Mouse (Mus musculus) liver, embryonic 11.5 days (tissue): ENCODE data around the gene Naa80. TPM values are rescaled to one million over a fixed set of nuclear protein-coding genes. Genes with fewer than 3 reads are reported as not detected.
A peak's percentile ranks its signal among the peaks of the same experiment; 100 is the strongest.

Experiments used
- ATAC-seq: fragments of 200-750 bp; cut with Nextera tagmentation; replicated peaks from 2 replicates; pipeline ENCODE4 v1.8.0; 2017; ENCODE audit warnings: moderate number of reproducible peaks, mild to moderate bottlenecking, moderate TSS enrichment, moderate library complexity; ENCODE audit not compliant: low FRiP score
- DNase-seq: peaks from one replicate; pipeline ENCODE4 v3.0.0-alpha.2; 2017; ENCODE audit warnings: low spot score
- H3K27ac ChIP-seq: fragments of 300-500 bp; sonication (generic); 2 replicates; pipeline ENCODE4 v1.5.1; 2014; ENCODE audit warnings: mild to moderate bottlenecking, low read depth, low read length, control low read depth
- H3K27me3 ChIP-seq: fragments of 300-500 bp; sonication (generic); replicated peaks from 2 replicates; pipeline ENCODE4 v1.6.1; 2014; ENCODE audit warnings: low read length, mixed read lengths; ENCODE audit not compliant: control insufficient read depth, insufficient read depth
- H3K36me3 ChIP-seq: fragments of 300-500 bp; sonication (generic); 2 replicates; pipeline ENCODE4 v1.6.1; 2014; ENCODE audit warnings: mild to moderate bottlenecking, low read length, moderate library complexity, mixed read lengths; ENCODE audit not compliant: control insufficient read depth, insufficient read depth
- H3K4me1 ChIP-seq: fragments of 300-500 bp; sonication (generic); replicated peaks from 2 replicates; pipeline ENCODE4 v1.6.1; 2014; ENCODE audit warnings: low read length, mixed read lengths; ENCODE audit not compliant: control insufficient read depth, insufficient read depth
- H3K4me2 ChIP-seq: fragments of 300-500 bp; sonication (generic); 2 replicates; pipeline ENCODE4 v1.6.1; 2014; ENCODE audit warnings: mild to moderate bottlenecking, control low read depth, moderate library complexity
- H3K4me3 ChIP-seq: fragments of 300-500 bp; sonication (generic); 2 replicates; pipeline ENCODE4 v1.5.1; 2014; ENCODE audit warnings: low read depth, low read length, control low read depth
- H3K9ac ChIP-seq: fragments of 300-500 bp; sonication (generic); 2 replicates; pipeline ENCODE4 v1.6.1; 2014; ENCODE audit warnings: low read depth, low read length, control low read depth
- H3K9me3 ChIP-seq: fragments of 300-500 bp; sonication (generic); 2 replicates; pipeline ENCODE4 v1.6.1; 2016; ENCODE audit warnings: low read length, inconsistent platforms, mixed read lengths; ENCODE audit not compliant: control insufficient read depth
- WGBS: fragments of 180-500 bp; shearing (Covaris S2); extraction: QIAGEN DNeasy Blood & Tissue Kit; methylation state at CpG from one replicate; pipeline ENCODE4 v1.1.7; 2014; 5-methylcytosine and 5-hydroxymethylcytosine counted together
- polyA plus RNA-seq: library from polyadenylated mRNA; unstranded; fragments of >200 nt; fragmentation: Nextera tagmentation; extraction: Ambion mirVana; gene quantifications from 2 replicates; pipeline ENCODE4 v1.2.1, GENCODE M21; 2014

The Naa80 gene
- polyA plus RNA-seq: 20.5 and 20.7 TPM in 2 replicates

DNA sequence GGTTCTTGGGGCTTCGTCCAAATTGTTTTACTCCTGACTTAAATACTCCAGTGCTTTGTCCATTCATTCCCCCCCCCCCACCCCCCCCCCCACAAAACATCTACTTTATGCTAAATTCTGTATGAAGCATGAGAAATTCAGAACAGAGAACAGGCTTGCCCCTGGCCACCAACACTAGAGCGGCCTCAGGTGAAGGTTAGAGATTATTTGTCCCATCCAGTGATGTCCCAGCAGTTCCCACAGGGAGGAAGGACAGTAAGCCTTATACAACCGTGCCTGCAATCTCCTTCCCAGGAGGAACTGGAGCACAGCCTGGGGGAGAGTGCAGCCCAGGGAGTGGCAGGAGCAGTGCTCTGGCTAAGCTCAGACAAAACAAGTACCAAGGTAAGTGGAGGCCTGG is at the start of gene Naa80:
TSS of gene Naa80 (plus strand) at position 301 of the 400 bp plus-strand sequence.
- 83% methylated on average over 3 of the region's 3 CpGs for WGBS
- no peak for DNase-seq
- no peak within 1 kb of the TSS for H3K27ac ChIP-seq
- no peak within 1 kb of the TSS for H3K9ac ChIP-seq
- H3K4me3 ChIP-seq: no peak within 1 kb of the TSS
- H3K9me3 ChIP-seq: no peaks in the 10 kb centered on the region
- no peak within 1 kb of the TSS for H3K4me2 ChIP-seq
- peaks cover 8% of the 10 kb centered on the region for H3K36me3 ChIP-seq
- no peak for ATAC-seq
- H3K27me3 ChIP-seq: no peaks in the 10 kb centered on the region
- H3K4me1 ChIP-seq: peaks cover 35% of the 10 kb centered on the region

DNA sequence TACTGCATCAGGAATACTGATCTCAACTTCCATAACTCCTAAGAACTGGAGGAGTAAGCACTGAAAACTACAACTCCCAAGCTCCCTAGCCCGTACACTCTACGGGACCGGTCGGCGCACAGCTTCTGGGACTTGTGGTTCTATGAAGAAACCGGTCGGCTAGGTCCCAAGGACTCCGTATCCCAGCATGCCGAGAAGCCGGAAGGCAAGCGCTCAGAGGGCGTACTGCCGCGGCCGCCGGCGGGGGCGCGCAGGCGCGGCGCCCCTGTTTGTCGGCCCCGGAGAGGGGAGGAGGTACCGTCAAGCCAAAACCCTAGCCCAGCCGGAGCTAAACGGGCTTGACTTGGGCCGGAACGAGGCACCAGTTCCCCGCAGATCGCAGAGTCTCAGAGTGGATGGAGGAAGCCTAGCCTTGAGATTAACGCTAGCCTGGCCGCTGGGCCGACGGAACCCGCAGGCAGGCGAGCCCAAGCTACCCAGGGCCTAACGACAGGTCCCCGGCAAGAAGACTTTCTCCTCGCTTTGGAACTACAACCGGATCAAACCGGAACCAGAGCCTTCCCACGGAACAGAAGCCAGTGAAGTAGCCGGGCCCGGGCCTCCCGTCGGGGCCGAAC is 44.8 kb upstream of the Naa80 start, which contains the start of gene Tmem115:
TSS of gene Tmem115 (plus strand) at position 155 of the 617 bp plus-strand sequence.
- no peaks in the 10 kb centered on the region for H3K9me3 ChIP-seq
- H3K36me3 ChIP-seq: peaks cover 18% of the 10 kb centered on the region
- H3K4me3 ChIP-seq: peak within 1 kb of the TSS; percentile 83
- peaks cover 22% of the 10 kb centered on the region for H3K4me1 ChIP-seq
- WGBS: under 1% methylated on average over 48 of the region's 48 CpGs
- H3K9ac ChIP-seq: peak within 1 kb of the TSS; percentile 94
- DNase-seq: peak; percentile 88
- H3K27me3 ChIP-seq: no peaks in the 10 kb centered on the region
- H3K4me2 ChIP-seq: peak within 1 kb of the TSS; percentile 98
- ATAC-seq: peak; percentile 98
- H3K27ac ChIP-seq: peak within 1 kb of the TSS; percentile 76

DNA sequence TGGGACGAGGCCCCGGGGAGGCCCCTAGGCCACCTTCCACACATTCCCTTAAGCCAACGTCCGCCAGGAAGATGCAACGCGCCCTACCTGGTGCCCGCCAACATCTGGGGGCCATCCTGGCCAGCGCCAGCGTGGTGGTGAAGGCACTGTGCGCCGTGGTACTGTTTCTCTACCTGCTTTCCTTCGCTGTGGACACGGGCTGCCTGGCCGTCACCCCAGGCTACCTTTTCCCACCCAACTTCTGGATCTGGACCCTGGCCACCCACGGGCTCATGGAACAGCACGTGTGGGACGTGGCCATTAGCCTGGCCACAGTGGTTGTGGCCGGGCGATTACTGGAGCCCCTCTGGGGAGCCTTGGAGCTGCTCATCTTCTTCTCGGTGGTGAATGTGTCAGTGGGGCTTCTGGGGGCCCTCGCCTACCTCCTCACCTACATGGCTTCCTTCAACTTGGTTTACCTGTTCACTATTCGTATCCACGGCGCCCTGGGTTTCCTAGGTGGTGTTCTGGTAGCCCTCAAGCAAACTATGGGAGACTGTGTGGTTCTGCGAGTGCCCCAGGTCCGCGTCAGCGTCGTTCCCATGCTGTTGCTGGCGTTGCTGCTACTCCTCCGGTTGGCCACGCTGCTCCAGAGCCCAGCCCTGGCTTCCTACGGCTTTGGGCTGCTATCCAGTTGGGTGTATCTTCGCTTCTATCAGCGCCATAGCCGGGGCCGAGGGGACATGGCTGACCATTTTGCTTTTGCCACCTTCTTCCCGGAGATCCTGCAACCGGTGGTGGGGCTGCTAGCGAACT is 44.1 kb upstream of the Naa80 start:
- Histone ChIP-seq H3K4me2 (peak overlapping the region; percentile 98), H3K9me3 (no peaks in the 10 kb centered on the region), H3K27ac (peak overlapping the region; percentile 76), H3K27me3 (no peaks in the 10 kb centered on the region), H3K4me3 (peak overlapping the region; percentile 83), H3K9ac (peak overlapping the region; percentile 94), H3K4me1 (peaks cover 22% of the 10 kb centered on the region), H3K36me3 (peaks cover 25% of the 10 kb centered on the region)
- ATAC-seq (peak; percentile 28), DNase-seq (no peak)
- under 1% methylated on average over 40 of the region's 40 CpGs for WGBS

DNA sequence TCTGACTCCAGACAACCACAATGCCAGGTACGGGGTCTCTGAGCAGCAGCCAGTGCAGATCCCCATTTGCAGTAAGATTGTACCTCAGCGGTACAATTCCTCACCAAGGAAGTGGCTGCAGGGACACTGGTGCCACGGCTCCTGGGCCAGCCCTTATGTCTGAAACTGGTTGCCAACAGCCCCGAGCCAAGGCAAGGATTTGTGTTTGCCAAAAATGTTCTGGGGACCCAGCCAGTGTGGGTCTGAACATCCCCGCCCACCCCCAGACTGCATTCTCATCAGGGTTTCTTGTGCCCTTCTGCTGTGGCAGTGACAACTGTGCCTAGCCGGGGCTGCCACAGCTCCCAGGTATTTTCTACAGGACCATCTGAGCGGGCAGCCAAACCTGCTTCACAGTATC is 40.5 kb upstream of the Naa80 start:
- WGBS: 91% methylated on average over 7 of the region's 7 CpGs
- Histone ChIP-seq H3K27ac (no peak overlapping the region), H3K9ac (no peak overlapping the region), H3K27me3 (no peaks in the 10 kb centered on the region), H3K4me2 (no peak overlapping the region), H3K4me3 (no peak overlapping the region), H3K4me1 (peaks cover 34% of the 10 kb centered on the region), H3K36me3 (peaks cover 28% of the 10 kb centered on the region), H3K9me3 (no peaks in the 10 kb centered on the region)
- no peak for ATAC-seq
- no peak for DNase-seq

DNA sequence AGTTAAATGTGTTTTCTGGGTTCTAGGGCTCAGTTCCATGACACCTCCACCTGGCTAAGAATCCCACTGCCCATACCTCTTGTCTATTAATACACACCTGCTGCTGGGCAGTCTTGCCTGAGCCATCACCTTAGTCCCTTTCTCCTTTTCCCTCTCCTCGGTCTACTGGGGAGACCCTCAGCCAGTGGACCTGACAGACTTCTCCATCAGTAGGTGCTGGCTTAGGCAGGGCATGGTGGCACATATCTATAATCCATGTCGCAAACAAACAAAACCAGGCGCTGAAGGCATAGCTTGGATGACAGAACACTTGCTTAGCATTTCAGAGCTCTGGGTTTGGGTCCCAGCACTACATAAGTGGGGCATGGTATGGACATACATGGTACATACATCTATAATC is 40.0 kb upstream of the Naa80 start:
- Histone ChIP-seq H3K9ac (no peak overlapping the region), H3K4me3 (no peak overlapping the region), H3K27ac (no peak overlapping the region), H3K4me2 (no peak overlapping the region), H3K9me3 (no peaks in the 10 kb centered on the region), H3K36me3 (peaks cover 28% of the 10 kb centered on the region), H3K4me1 (peaks cover 34% of the 10 kb centered on the region), H3K27me3 (no peaks in the 10 kb centered on the region)
- ATAC-seq: no peak
- WGBS: 91% methylated on average over 3 of the region's 3 CpGs
- DNase-seq: no peak

DNA sequence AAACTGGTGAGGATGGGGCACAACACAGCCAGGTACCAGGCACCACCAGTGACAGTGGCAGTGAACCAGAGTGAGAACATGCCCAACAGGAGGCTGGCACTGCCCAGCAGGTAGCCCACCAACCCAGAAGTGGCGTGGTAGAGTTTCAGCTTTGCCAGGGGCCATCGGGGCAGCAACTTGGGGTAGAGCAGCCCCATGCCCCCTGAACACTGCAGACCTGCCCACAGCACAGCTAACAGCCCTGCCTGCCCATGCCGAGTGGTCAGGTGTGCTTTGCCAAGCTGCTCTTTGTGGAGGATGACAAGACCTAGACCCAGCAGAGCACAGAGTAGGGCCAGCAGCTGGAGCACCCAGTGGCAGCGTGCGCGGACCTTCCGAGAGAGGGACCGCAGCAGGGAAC is 38.7 kb upstream of the Naa80 start:
- Histone ChIP-seq H3K9me3 (no peaks in the 10 kb centered on the region), H3K36me3 (peaks cover 36% of the 10 kb centered on the region), H3K27me3 (no peaks in the 10 kb centered on the region), H3K9ac (no peak overlapping the region), H3K27ac (no peak overlapping the region), H3K4me2 (no peak overlapping the region; the same call in 1 of the 2 replicates), H3K4me3 (no peak overlapping the region), H3K4me1 (peaks cover 34% of the 10 kb centered on the region)
- DNase-seq (no peak), ATAC-seq (no peak)
- WGBS: 90% methylated on average over 8 of the region's 8 CpGs

DNA sequence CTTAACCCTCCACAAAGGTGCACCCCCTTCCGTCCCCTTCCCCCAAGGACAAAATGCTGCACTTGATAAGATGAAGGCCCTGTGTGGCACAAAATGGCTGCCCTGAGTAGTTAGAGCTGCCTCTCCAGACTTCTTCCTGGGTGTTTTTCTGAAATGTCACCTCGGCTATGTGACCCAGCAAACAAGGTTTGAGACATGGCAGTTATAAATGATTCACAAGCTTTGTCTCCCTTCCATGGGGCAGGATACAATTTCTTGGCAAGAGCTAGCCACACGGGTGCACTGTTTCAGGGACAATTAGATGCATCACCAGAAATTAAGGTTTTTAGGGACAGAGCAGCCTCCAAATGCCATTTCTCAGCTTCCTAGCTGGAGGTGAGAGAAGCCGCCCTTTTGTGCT is 38.3 kb upstream of the Naa80 start:
- ATAC-seq: no peak
- H3K9me3 ChIP-seq: no peaks in the 10 kb centered on the region
- no peak overlapping the region; the same call in 1 of the 2 replicates for H3K4me2 ChIP-seq
- no peak overlapping the region for H3K9ac ChIP-seq
- H3K4me1 ChIP-seq: peaks cover 31% of the 10 kb centered on the region
- no peak overlapping the region for H3K4me3 ChIP-seq
- no peaks in the 10 kb centered on the region for H3K27me3 ChIP-seq
- DNase-seq: no peak
- WGBS: 74% methylated on average over 4 of the region's 4 CpGs
- peaks cover 36% of the 10 kb centered on the region for H3K36me3 ChIP-seq
- H3K27ac ChIP-seq: no peak overlapping the region

DNA sequence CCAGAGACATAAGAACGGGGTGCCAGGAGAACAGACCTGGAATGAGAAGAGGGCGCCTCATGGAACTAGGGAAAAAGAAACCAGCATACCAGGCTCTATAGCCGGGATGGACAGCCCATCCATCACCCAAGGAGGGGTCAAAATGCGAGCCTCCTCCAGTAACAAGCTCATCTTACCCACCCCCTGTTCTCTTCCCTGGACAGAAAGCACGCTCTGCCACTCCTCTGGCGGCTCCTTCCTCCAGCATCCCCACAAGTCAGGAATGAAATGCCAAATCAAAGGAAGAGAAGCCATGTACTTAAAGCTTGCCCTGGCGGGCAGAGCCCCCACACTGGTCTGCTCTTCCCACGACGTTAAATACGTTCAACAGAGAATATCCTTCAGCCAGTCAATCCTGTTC is 37.7 kb upstream of the Naa80 start:
- peak overlapping the region; percentile 97 for H3K4me2 ChIP-seq
- no peak overlapping the region for H3K27ac ChIP-seq
- peaks cover 36% of the 10 kb centered on the region for H3K36me3 ChIP-seq
- no peak overlapping the region for H3K9ac ChIP-seq
- no peaks in the 10 kb centered on the region for H3K9me3 ChIP-seq
- DNase-seq: no peak
- H3K27me3 ChIP-seq: no peaks in the 10 kb centered on the region
- peak overlapping the region; percentile 74 for H3K4me3 ChIP-seq
- ATAC-seq: no peak
- 42% methylated on average over 10 of the region's 10 CpGs for WGBS
- peaks cover 25% of the 10 kb centered on the region for H3K4me1 ChIP-seq
